Mouse (Mus musculus): Measurements from ENCODE around the gene Csn1s1.

Csn1s1 gene

DNA sequence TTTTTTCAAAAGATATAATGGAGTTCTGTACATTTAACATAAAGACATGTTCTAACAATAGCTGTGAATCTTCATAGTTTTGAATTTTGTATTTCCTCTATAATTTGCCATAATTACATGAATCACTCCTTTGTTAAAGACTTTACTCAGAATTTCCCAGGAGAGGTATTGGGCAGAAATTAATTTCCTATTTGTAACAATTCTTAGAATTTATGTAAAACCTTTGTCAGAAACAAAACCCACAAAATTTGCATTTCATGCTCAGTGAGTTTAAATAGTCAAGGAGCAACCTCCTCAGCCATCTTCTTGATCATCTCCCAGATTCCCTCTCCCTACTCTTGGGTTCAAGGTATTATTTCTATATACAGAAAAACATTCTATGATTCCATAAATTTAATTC lies at the start of gene Csn1s1:
TSS of gene Csn1s1 (plus strand) at position 301 of the 400 bp plus-strand sequence.
- no peak for DNase-seq

DNA sequence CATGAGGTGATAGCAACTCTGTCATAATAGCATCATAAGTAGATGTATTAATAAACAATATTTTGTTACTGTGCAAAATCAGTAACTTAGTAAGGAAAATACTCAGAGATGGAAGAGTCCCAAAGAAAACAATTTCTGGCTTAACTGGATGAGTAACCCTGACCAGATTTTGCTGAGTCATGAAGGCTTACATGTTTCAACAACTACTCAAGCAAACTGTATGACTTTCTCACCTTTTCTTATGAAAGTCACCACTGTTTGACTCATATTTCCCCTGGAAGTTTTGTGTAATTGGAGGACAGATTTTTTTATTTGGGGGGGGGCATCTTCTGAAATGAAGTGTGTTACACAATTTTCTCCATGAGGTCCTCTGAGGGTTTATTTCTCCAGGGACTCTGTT lies 43.3 kb upstream of the Csn1s1 start:
- peak in 1 of 2 experiments; percentile 35 for DNase-seq

DNA sequence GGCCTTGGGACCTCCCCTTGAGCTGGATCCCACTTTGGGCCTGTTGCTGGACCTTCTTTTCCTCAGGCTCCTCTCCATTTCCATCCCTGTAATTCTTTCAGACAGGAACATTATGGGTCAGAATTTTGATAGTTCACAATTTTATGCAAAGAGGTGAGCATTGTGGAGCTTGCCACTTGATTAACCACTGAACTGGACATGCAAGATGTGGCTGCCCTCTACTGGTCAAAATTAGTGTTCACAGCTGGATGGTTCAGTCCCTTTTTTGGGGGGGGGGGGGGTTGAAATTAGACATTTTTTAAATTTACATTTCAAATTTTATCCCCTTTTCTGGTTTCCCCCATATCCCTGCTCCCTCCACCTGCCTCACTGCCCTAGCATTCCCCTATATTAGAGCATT lies 23.2 kb upstream of the Csn1s1 start:
- DNase-seq = peak; percentile 22 to 44

DNA sequence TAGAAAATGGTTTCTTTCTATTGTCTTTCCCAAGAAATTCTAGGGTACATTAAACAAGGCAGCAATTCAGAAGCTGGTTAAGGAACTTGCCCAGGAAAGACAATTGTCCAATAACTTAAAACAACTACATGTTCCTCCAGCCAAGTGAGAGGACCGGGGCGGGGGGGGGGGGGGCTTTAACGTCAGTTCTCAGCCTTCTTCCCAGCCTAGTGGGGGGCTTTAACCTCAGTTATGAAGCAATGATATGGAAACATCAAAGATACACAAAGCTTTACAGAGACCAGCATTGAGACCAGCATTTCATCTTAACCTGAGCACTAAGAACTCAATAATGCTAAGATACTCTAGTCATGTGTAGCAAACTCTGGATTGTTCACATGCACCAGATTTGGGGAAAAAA lies 33.5 kb downstream of the Csn1s1 start, which contains the start of gene Csn2:
TSS of gene Csn2 (minus strand) at position 101 of the 400 bp plus-strand sequence.
- DNase-seq = no peak

DNA sequence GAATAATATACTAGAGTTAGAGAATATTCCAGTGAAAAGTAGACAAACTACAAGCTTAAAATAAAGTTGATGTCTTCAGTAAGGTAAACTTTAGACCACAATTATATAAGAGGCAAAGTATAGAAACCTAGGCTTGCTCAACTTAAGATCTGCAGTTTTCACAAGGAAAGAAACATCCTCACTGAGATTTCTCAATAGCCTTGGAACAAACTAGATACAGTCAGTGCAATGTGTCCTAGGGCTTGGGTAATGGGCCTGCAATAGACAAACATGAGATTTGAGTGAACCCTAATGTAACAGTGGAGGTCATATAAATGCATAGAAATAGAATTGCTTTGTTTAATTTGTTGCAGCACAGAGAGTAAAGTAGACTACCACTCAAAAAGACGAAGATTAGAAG lies 39.9 kb downstream of the Csn1s1 start:
- DNase-seq = no peak
